In the genomic region with DNA sequence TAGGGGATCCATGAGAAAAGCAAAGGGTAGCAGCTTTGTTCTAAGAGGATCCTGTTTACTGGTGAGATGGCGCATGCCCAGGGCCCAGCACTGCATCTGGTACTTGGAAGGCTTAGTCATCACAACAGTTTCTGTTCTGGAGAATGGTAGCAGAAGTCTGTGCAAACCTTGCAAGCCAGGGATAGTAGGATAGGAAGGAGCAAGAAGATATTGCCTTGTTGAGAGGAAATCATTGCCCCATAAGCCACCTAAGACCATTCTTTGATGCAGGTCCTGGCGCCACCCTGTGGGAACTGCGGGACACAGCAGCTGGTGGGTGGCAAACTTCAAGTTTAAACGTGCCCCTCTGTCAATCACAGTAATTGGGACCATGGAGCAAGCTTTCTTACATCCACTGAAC, we compare ENCODE assay signal across 9 mouse cellular contexts.
DNase-seq lines count a peak whose midpoint lies in the region; ATAC-seq lines count a peak whose summit lies in the region.
"Had no signal": no experiment of that assay in that cellular context is flagged by ENCODE, and none has a peak within 500 bp of the region (broad histone marks: within the 10 kb centered on the region; RNA-seq: fewer than 3 reads in every experiment).

No protein-coding gene starts in this region.

- H3K4me2 ChIP-seq in midbrain, embryonic 16.5 days (ENCODE audit: low read length), result no peak overlapping the region
- no peak overlapping the region for H3K4me2 ChIP-seq in forebrain, embryonic 14.5 days (ENCODE audit: low read length)

- DNase-seq in embryo, embryonic 10 days (ENCODE audit: low spot score), result peak; percentile 25
- no peak for DNase-seq in embryo, embryonic 9.5 days (ENCODE audit: extremely low spot score)
- no peak for DNase-seq in midbrain, embryonic 10.5 days (ENCODE audit: low spot score)
- DNase-seq in frontal cortex, postnatal 36 days (ENCODE audit: low spot score in 2 of 2), result peak; percentile 31 to 44
- peak; percentile 51 for DNase-seq in right cerebral cortex, postnatal 14 days
- DNase-seq in heart, adult 11 months, result no peak
- DNase-seq in forebrain, embryonic 14.5 days (ENCODE audit: low spot score), result no peak
- DNase-seq: cerebellum, postnatal 36 days had no signal

- no peaks in the 10 kb centered on the region for H3K27me3 ChIP-seq in midbrain, embryonic 10.5 days (ENCODE audit: low read depth, poor library complexity, severe bottlenecking)
- H3K27me3 ChIP-seq in midbrain, embryonic 16.5 days (ENCODE audit: control insufficient read depth, insufficient read depth, low read depth, low read length), result no peaks in the 10 kb centered on the region
- no peaks in the 10 kb centered on the region for H3K27me3 ChIP-seq in forebrain, embryonic 14.5 days (replicated peaks; ENCODE audit: control insufficient read depth, insufficient read depth, low read length)

- 85% methylated on average over 4 of the region's 4 CpGs for WGBS in midbrain, embryonic 10.5 days
- whole genome bisulfite sequencing in midbrain, embryonic 16.5 days, result 70% methylated on average over 4 of the region's 4 CpGs
- WGBS in forebrain, embryonic 14.5 days, result 71% methylated on average over 4 of the region's 4 CpGs

- no peaks in the 10 kb centered on the region for H3K9me3 ChIP-seq in midbrain, embryonic 10.5 days (replicated peaks)
- no peaks in the 10 kb centered on the region for H3K9me3 ChIP-seq in midbrain, embryonic 16.5 days (replicated peaks; ENCODE audit: control insufficient read depth, low read length, poor library complexity, severe bottlenecking)
- H3K9me3 ChIP-seq in forebrain, embryonic 14.5 days (replicated peaks; ENCODE audit: control insufficient read depth, low read length), result no peaks in the 10 kb centered on the region

- H3K9ac ChIP-seq in midbrain, embryonic 16.5 days (ENCODE audit: low read depth, low read length), result no peak overlapping the region
- no peak overlapping the region for H3K9ac ChIP-seq in forebrain, embryonic 14.5 days (ENCODE audit: low read length)

- H3K4me1 ChIP-seq in midbrain, embryonic 10.5 days, result peaks cover 22% of the 10 kb centered on the region
- no peaks in the 10 kb centered on the region for H3K4me1 ChIP-seq in midbrain, embryonic 16.5 days (ENCODE audit: control insufficient read depth, insufficient read depth, low read length)
- H3K4me1 ChIP-seq in forebrain, embryonic 14.5 days (ENCODE audit: control insufficient read depth, insufficient read depth, low read length), result no peaks in the 10 kb centered on the region

- no peak overlapping the region for H3K4me3 ChIP-seq in midbrain, embryonic 10.5 days
- H3K4me3 ChIP-seq in midbrain, embryonic 16.5 days (ENCODE audit: low read depth, low read length), result no peak overlapping the region
- H3K4me3 ChIP-seq in forebrain, embryonic 14.5 days (ENCODE audit: low read depth, low read length), result no peak overlapping the region

- no peak for ATAC-seq in midbrain, embryonic 16.5 days
- no peak for ATAC-seq in forebrain, embryonic 14.5 days

- no peaks in the 10 kb centered on the region for H3K36me3 ChIP-seq in midbrain, embryonic 10.5 days
- H3K36me3 ChIP-seq in midbrain, embryonic 16.5 days (ENCODE audit: control insufficient read depth, insufficient read depth, low read length), result no peaks in the 10 kb centered on the region
- H3K36me3 ChIP-seq in forebrain, embryonic 14.5 days (ENCODE audit: control insufficient read depth, insufficient read depth, low read length), result no peaks in the 10 kb centered on the region

- 0 out of 2 replicates have a peak overlapping the region, but pooled peaks have one; percentile 19 for H3K27ac ChIP-seq in midbrain, embryonic 10.5 days (replicated peaks)
- no peak overlapping the region for H3K27ac ChIP-seq in midbrain, embryonic 16.5 days (ENCODE audit: low read length)
- H3K27ac ChIP-seq in forebrain, embryonic 14.5 days (ENCODE audit: low read depth, low read length), result no peak overlapping the region

Comparison
In these comparisons a context has a peak if more than half of its experiments do, and no peak if none do; other contexts are left out.
1. DNase-seq: peak in embryo, embryonic 10 days (single experiment), frontal cortex, postnatal 36 days (2 of 2) and right cerebral cortex, postnatal 14 days (single experiment); none in embryo, embryonic 9.5 days (single experiment), midbrain, embryonic 10.5 days (single experiment), heart, adult 11 months (single experiment) and forebrain, embryonic 14.5 days (single experiment).